Mouse (Mus musculus): Measurements from ENCODE around the gene Cacnb3. TPM values are rescaled to one million over a fixed set of nuclear protein-coding genes. Genes with fewer than 3 reads are reported as not detected.

Gene Cacnb3
- polyA plus RNA-seq, 1 experiment from 2014 or later: 124 TPM

GRCm38 (mm10) chr15:98685926-98686325 lies 55.3 kb downstream of the Cacnb3 start:
- Histone ChIP-seq H3K9me3 (no peaks in the 10 kb centered on the region), H3K27ac (no peak overlapping the region), H3K36me3 (no peaks in the 10 kb centered on the region), H3K4me2 (no peak overlapping the region), H3K9ac (no peak overlapping the region), H3K4me1 (replicated peaks) (peaks cover 4% of the 10 kb centered on the region; the same call in 1 of the 2 replicates), H3K4me3 (no peak overlapping the region), H3K27me3 (0 out of 2 replicates have a peak, but pooled peaks cover 3% of the 10 kb centered on the region)
- WGBS: 67% methylated on average over 3 of the region's 3 CpGs
- no peak for ATAC-seq (ENCODE audit: low FRiP score)

DNA sequence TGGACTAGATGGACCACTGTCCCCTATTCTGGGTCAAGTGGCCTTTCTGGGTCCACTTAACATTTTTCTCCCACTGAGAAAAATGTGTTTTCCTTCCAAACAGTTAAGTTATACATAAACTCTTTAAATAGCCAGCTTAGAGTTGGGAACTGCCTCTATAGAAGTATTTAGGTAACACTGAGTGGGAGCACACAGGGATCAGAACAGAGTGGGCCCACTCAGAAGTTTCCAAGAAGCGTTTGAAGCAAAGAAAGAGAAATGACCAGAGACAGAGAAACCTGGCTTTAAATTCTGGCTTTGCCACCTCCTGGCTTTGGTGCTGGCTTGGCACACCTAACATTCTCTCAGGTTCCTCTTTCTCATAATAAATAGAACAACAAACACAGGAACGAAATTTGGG lies 59.0 kb downstream of the Cacnb3 start:
- H3K4me1 ChIP-seq (replicated peaks): peaks cover 16% of the 10 kb centered on the region
- H3K36me3 ChIP-seq: no peaks in the 10 kb centered on the region
- H3K27me3 ChIP-seq: no peaks in the 10 kb centered on the region
- no peaks in the 10 kb centered on the region for H3K9me3 ChIP-seq
- no peak overlapping the region for H3K27ac ChIP-seq
- no peak overlapping the region for H3K9ac ChIP-seq
- WGBS: 79% methylated on average over 2 of the region's 2 CpGs
- no peak overlapping the region for H3K4me2 ChIP-seq
- no peak for ATAC-seq (ENCODE audit: low FRiP score)
- H3K4me3 ChIP-seq: no peak overlapping the region

DNA sequence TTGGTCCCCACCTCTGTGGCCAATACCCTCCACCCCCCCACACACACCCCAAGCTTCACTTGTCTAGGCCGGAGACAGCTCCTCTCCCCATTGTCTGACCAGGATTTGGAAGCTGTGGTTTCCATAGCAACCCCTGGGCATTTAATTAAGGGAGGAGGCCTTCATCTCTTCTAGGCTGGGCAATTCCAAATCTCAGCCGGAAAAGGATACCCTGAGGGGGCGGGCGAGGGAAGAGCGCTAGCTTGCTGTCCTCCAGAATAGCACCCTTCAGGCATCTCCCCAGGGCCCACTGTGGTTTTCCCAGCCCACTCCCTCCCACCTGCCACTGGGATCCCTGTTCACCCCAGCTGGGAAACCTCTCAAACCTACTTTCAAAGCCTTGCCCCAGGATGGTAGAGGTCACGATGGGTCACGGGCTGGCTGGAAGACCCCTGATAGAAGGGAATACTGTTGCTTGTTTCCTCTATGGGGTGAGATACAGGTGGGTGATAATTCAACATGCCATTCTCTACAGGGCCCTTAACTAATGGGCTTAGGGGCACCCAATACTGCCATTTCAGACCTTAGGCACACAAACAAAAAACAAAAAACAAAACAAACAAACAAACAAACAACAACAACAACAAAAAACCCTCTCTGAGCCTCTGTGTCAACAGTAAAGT lies 61.0 kb downstream of the Cacnb3 start:
- H3K36me3 ChIP-seq: no peaks in the 10 kb centered on the region
- H3K9me3 ChIP-seq: no peaks in the 10 kb centered on the region
- 0 out of 2 replicates have a peak, but pooled peaks have one; percentile 43 for ATAC-seq (ENCODE audit: low FRiP score)
- 0 out of 2 replicates have a peak overlapping the region, but pooled peaks have one; percentile 17 for H3K4me2 ChIP-seq
- peaks cover 16% of the 10 kb centered on the region for H3K4me1 ChIP-seq (replicated peaks)
- H3K27ac ChIP-seq: 0 out of 2 replicates have a peak overlapping the region, but pooled peaks have one; percentile 15
- H3K9ac ChIP-seq: no peak overlapping the region; the same call in 1 of the 2 replicates
- no peaks in the 10 kb centered on the region for H3K27me3 ChIP-seq
- no peak overlapping the region for H3K4me3 ChIP-seq
- 5% methylated on average over 7 of the region's 7 CpGs for WGBS

DNA sequence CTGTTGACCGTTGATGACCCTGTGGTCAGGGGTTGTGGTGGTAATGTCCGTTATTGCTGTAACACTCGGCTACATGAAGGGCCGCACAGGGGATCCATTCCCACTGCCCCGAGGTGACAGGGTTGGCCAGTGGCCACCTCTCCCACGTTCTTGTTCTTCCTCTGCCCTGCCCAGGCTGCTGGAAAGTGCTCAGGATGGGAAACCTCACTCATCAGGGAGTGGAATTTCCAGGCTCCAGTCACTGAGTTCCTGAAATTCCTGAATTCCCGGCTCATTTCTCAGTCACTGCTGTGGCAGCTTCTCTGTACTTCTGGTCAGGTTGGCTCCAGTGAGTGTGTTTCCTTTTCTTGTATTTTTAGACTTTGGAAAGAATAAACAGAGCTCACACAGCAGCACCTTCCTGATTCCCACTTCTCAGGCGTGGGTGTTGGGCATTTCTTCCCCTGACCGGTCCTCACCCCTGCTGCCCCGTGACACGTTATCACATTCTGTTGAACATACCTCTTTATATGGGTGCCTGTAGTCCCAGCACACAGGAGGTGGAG lies 61.6 kb downstream of the Cacnb3 start:
- H3K27ac ChIP-seq: 0 out of 2 replicates have a peak overlapping the region, but pooled peaks have one; percentile 15
- WGBS: 53% methylated on average over 11 of the region's 11 CpGs
- no peak for ATAC-seq (ENCODE audit: low FRiP score)
- no peak overlapping the region for H3K4me2 ChIP-seq
- H3K4me3 ChIP-seq: no peak overlapping the region
- no peaks in the 10 kb centered on the region for H3K36me3 ChIP-seq
- no peaks in the 10 kb centered on the region for H3K27me3 ChIP-seq
- peaks cover 16% of the 10 kb centered on the region for H3K4me1 ChIP-seq (replicated peaks)
- no peak overlapping the region for H3K9ac ChIP-seq
- no peaks in the 10 kb centered on the region for H3K9me3 ChIP-seq

Other genes starting within 250 kb of the Cacnb3 start
- gene Olfr283, start 249.9 kb upstream of the Cacnb3 start, polyA plus RNA-seq (2015; fragmentation: Nextera tagmentation; extraction: Ambion mirVana): not detected in 2 replicates
- gene Olfr282, start 199.6 kb upstream of the Cacnb3 start, polyA plus RNA-seq (2015; fragmentation: Nextera tagmentation; extraction: Ambion mirVana): not detected in 2 replicates
- not detected in 2 replicates for gene Olfr281, start 178.3 kb upstream of the Cacnb3 start, polyA plus RNA-seq (2015; fragmentation: Nextera tagmentation; extraction: Ambion mirVana)
- not detected in 2 replicates for gene OR5BS1P, start 160.9 kb upstream of the Cacnb3 start, polyA plus RNA-seq (2015; fragmentation: Nextera tagmentation; extraction: Ambion mirVana)
- gene Lalba, start 148.1 kb upstream of the Cacnb3 start, polyA plus RNA-seq (2015; fragmentation: Nextera tagmentation; extraction: Ambion mirVana): not detected in 2 replicates
- not detected in 2 replicates for gene Olfr279, start 138.4 kb upstream of the Cacnb3 start, polyA plus RNA-seq (2015; fragmentation: Nextera tagmentation; extraction: Ambion mirVana)
- 131 and 132 TPM in 2 replicates for gene Kansl2, start 96.6 kb upstream of the Cacnb3 start, polyA plus RNA-seq (2015; fragmentation: Nextera tagmentation; extraction: Ambion mirVana)
- gene Ccnt1, start 59.9 kb upstream of the Cacnb3 start, polyA plus RNA-seq (2015; fragmentation: Nextera tagmentation; extraction: Ambion mirVana): 69.7 and 77.0 TPM in 2 replicates
- gene 4930415O20Rik, start 59.8 kb upstream of the Cacnb3 start, polyA plus RNA-seq (2015; fragmentation: Nextera tagmentation; extraction: Ambion mirVana): 0.39 TPM in 1 of 2 replicates, not detected in the other
- gene Adcy6, start 20.8 kb upstream of the Cacnb3 start, polyA plus RNA-seq (2015; fragmentation: Nextera tagmentation; extraction: Ambion mirVana): 10.1 and 11.7 TPM in 2 replicates
- gene Ddx23, start 32.1 kb downstream of the Cacnb3 start, polyA plus RNA-seq (2015; fragmentation: Nextera tagmentation; extraction: Ambion mirVana): 27.5 and 28.0 TPM in 2 replicates
- 7.3 and 7.4 TPM in 2 replicates for gene Rnd1, start 46.6 kb downstream of the Cacnb3 start, polyA plus RNA-seq (2015; fragmentation: Nextera tagmentation; extraction: Ambion mirVana)
- gene Ccdc65, start 77.4 kb downstream of the Cacnb3 start, polyA plus RNA-seq (2015; fragmentation: Nextera tagmentation; extraction: Ambion mirVana): 3.6 and 4.3 TPM in 2 replicates
- gene Fkbp11, start 97.4 kb downstream of the Cacnb3 start, polyA plus RNA-seq (2015; fragmentation: Nextera tagmentation; extraction: Ambion mirVana): 5.1 and 6.6 TPM in 2 replicates
- gene Arf3, start 132.4 kb downstream of the Cacnb3 start, polyA plus RNA-seq (2015; fragmentation: Nextera tagmentation; extraction: Ambion mirVana): 68.4 and 71.7 TPM in 2 replicates
- gene Wnt10b, start 147.3 kb downstream of the Cacnb3 start, polyA plus RNA-seq (2015; fragmentation: Nextera tagmentation; extraction: Ambion mirVana): 0.12 TPM in 1 of 2 replicates, not detected in the other
- 3.7 and 4.6 TPM in 2 replicates for gene Wnt1, start 159.0 kb downstream of the Cacnb3 start, polyA plus RNA-seq (2015; fragmentation: Nextera tagmentation; extraction: Ambion mirVana)
- gene Ddn, start 178.7 kb downstream of the Cacnb3 start, polyA plus RNA-seq (2015; fragmentation: Nextera tagmentation; extraction: Ambion mirVana): 0.63 and 0.69 TPM in 2 replicates
- 73.4 and 77.5 TPM in 2 replicates for gene Prkag1, start 200.7 kb downstream of the Cacnb3 start, polyA plus RNA-seq (2015; fragmentation: Nextera tagmentation; extraction: Ambion mirVana)
- 11.6 and 12.1 TPM in 2 replicates for gene Kmt2d, start 240.4 kb downstream of the Cacnb3 start, polyA plus RNA-seq (2015; fragmentation: Nextera tagmentation; extraction: Ambion mirVana)